Mouse (Mus musculus) intestine, embryonic 15.5 days (tissue): Measurements from ENCODE around the gene Plvap. TPM values are rescaled to one million over a fixed set of nuclear protein-coding genes. Genes with fewer than 3 reads are reported as not detected.

ENCODE experiments used
- ATAC-seq: fragments of 200-750 bp; cut with Nextera tagmentation; 2 replicates; pipeline ENCODE4 v1.8.0; 2017; ENCODE audit warnings: moderate TSS enrichment, moderate library complexity
- H3K27ac ChIP-seq: fragments of 300-500 bp; sonication (generic); 2 replicates; pipeline ENCODE4 v1.5.1; 2015; ENCODE audit warnings: mild to moderate bottlenecking, inconsistent platforms
- H3K27me3 ChIP-seq: fragments of 300-500 bp; sonication (generic); replicated peaks from 2 replicates; pipeline ENCODE4 v1.6.1; 2015; ENCODE audit warnings: inconsistent platforms
- H3K36me3 ChIP-seq: fragments of 300-500 bp; sonication (generic); 2 replicates; pipeline ENCODE4 v1.6.1; 2015; ENCODE audit warnings: inconsistent platforms
- H3K4me1 ChIP-seq: fragments of 300-500 bp; sonication (generic); replicated peaks from 2 replicates; pipeline ENCODE4 v1.6.1; 2015; ENCODE audit warnings: inconsistent platforms
- H3K4me2 ChIP-seq: fragments of 300-500 bp; sonication (generic); replicated peaks from 2 replicates; pipeline ENCODE4 v1.6.1; 2015; ENCODE audit warnings: mild to moderate bottlenecking, inconsistent platforms
- H3K4me3 ChIP-seq: fragments of 300-500 bp; sonication (generic); replicated peaks from 2 replicates; pipeline ENCODE4 v1.5.1; 2015; ENCODE audit warnings: inconsistent platforms
- H3K9ac ChIP-seq: fragments of 300-500 bp; sonication (generic); 2 replicates; pipeline ENCODE4 v1.6.1; 2015; ENCODE audit warnings: inconsistent platforms
- H3K9me3 ChIP-seq: fragments of 300-500 bp; sonication (generic); 2 replicates; pipeline ENCODE4 v1.6.1; 2016; ENCODE audit warnings: inconsistent platforms
- WGBS: fragments of 180-500 bp; shearing (Covaris S2); methylation state at CpG from one replicate; pipeline ENCODE4 v1.1.7; 2015; 5-methylcytosine and 5-hydroxymethylcytosine counted together
- polyA plus RNA-seq: library from polyadenylated mRNA; unstranded; fragments of >200 nt; fragmentation: Nextera tagmentation; extraction: Ambion mirVana; gene quantifications from 2 replicates; pipeline ENCODE4 v1.2.1, GENCODE M21; 2015

The Plvap gene
- polyA plus RNA-seq: 76.8 and 79.2 TPM in 2 replicates

- Histone ChIP-seq H3K4me3 (peak within 1 kb of the TSS; percentile 16; the same call in 1 of the 2 replicates), H3K9me3 (no peaks in the 10 kb centered on the region), H3K4me2 (peak within 1 kb of the TSS; percentile 35), H3K9ac (no peak within 1 kb of the TSS), H3K4me1 (peaks cover 14% of the 10 kb centered on the region), H3K27me3 (peaks cover 34% of the 10 kb centered on the region), H3K27ac (no peak within 1 kb of the TSS; the same call in 1 of the 2 replicates), H3K36me3 (no peaks in the 10 kb centered on the region)
- WGBS: 26% methylated on average over 14 of the region's 14 CpGs
- peak; percentile 24; the same call in 1 of the 2 replicates for ATAC-seq
Observed at GRCm38 (mm10) chr8:71511644-71512043, at the start of gene Plvap. Gene Plvap (minus strand): TSS chr8:71511752.

GRCm38 (mm10) chr8:71560765-71561164, 49.2 kb upstream of the Plvap start:
- H3K27ac ChIP-seq: no peak overlapping the region
- WGBS: 85% methylated on average over 5 of the region's 5 CpGs
- H3K9ac ChIP-seq: no peak overlapping the region
- no peaks in the 10 kb centered on the region for H3K9me3 ChIP-seq
- H3K27me3 ChIP-seq: peaks cover 62% of the 10 kb centered on the region
- H3K4me2 ChIP-seq: no peak overlapping the region
- ATAC-seq: no peak
- no peaks in the 10 kb centered on the region for H3K36me3 ChIP-seq
- peaks cover 18% of the 10 kb centered on the region for H3K4me1 ChIP-seq
- H3K4me3 ChIP-seq: no peak overlapping the region

- no peak overlapping the region for H3K27ac ChIP-seq
- no peak overlapping the region for H3K4me3 ChIP-seq
- no peaks in the 10 kb centered on the region for H3K9me3 ChIP-seq
- peaks cover 65% of the 10 kb centered on the region for H3K27me3 ChIP-seq
- H3K36me3 ChIP-seq: no peaks in the 10 kb centered on the region
- H3K4me1 ChIP-seq: peaks cover 18% of the 10 kb centered on the region
- WGBS: 71% methylated on average over 3 of the region's 3 CpGs
- no peak overlapping the region for H3K9ac ChIP-seq
- H3K4me2 ChIP-seq: no peak overlapping the region
- no peak for ATAC-seq
Observed at GRCm38 (mm10) chr8:71560071-71560470, 48.5 kb upstream of the Plvap start.

GRCm38 (mm10) chr8:71558958-71559690, 47.6 kb upstream of the Plvap start:
- H3K4me1 ChIP-seq: peaks cover 18% of the 10 kb centered on the region
- H3K4me3 ChIP-seq: peak overlapping the region; percentile 37
- no peaks in the 10 kb centered on the region for H3K36me3 ChIP-seq
- H3K9me3 ChIP-seq: no peaks in the 10 kb centered on the region
- 1% methylated on average over 24 of the region's 24 CpGs for WGBS
- H3K9ac ChIP-seq: peak overlapping the region; percentile 18; the same call in 1 of the 2 replicates
- ATAC-seq: peak; percentile 78
- no peak overlapping the region for H3K27ac ChIP-seq
- peak overlapping the region; percentile 72 for H3K4me2 ChIP-seq
- peaks cover 65% of the 10 kb centered on the region for H3K27me3 ChIP-seq

GRCm38 (mm10) chr8:71558071-71558957, 46.8 kb upstream of the Plvap start, which contains the start of gene Tmem221:
Gene Tmem221 (minus strand): TSS chr8:71558871.
- H3K27me3 ChIP-seq: peaks cover 65% of the 10 kb centered on the region
- 4% methylated on average over 70 of the region's 70 CpGs for WGBS
- H3K27ac ChIP-seq: no peak within 1 kb of the TSS
- ATAC-seq: peak; percentile 50
- peaks cover 18% of the 10 kb centered on the region for H3K4me1 ChIP-seq
- H3K9me3 ChIP-seq: no peaks in the 10 kb centered on the region
- peak within 1 kb of the TSS; percentile 72 for H3K4me2 ChIP-seq
- peak within 1 kb of the TSS; percentile 18; the same call in 1 of the 2 replicates for H3K9ac ChIP-seq
- peak within 1 kb of the TSS; percentile 37 for H3K4me3 ChIP-seq
- no peaks in the 10 kb centered on the region for H3K36me3 ChIP-seq

- no peaks in the 10 kb centered on the region for H3K9me3 ChIP-seq
Observed at GRCm38 (mm10) chr8:71554644-71555043, 43.1 kb upstream of the Plvap start.

GRCm38 (mm10) chr8:71554001-71554400, 42.4 kb upstream of the Plvap start:
- no peak for ATAC-seq
- no peaks in the 10 kb centered on the region for H3K36me3 ChIP-seq
- H3K4me3 ChIP-seq: no peak overlapping the region
- H3K27me3 ChIP-seq: peaks cover 33% of the 10 kb centered on the region
- WGBS: 66% methylated on average over 6 of the region's 6 CpGs
- H3K9me3 ChIP-seq: no peaks in the 10 kb centered on the region
- 0 out of 2 replicates have a peak, but pooled peaks cover 11% of the 10 kb centered on the region for H3K4me1 ChIP-seq
- H3K4me2 ChIP-seq: no peak overlapping the region
- H3K27ac ChIP-seq: no peak overlapping the region
- H3K9ac ChIP-seq: no peak overlapping the region

More at GRCm38 (mm10) chr8:71554644-71555043, 43.1 kb upstream of the Plvap start:
- Histone ChIP-seq H3K27me3 (peaks cover 39% of the 10 kb centered on the region), H3K4me2 (no peak overlapping the region), H3K36me3 (no peaks in the 10 kb centered on the region), H3K4me3 (no peak overlapping the region), H3K4me1 (0 out of 2 replicates have a peak, but pooled peaks cover 15% of the 10 kb centered on the region), H3K9ac (no peak overlapping the region), H3K27ac (no peak overlapping the region)
- ATAC-seq: no peak
- WGBS: 87% methylated on average over 2 of the region's 2 CpGs

GRCm38 (mm10) chr8:71552770-71553169, 41.2 kb upstream of the Plvap start:
- no peak overlapping the region for H3K9ac ChIP-seq
- WGBS: 54% methylated on average over 6 of the region's 6 CpGs
- no peak overlapping the region for H3K4me3 ChIP-seq
- peaks cover 9% of the 10 kb centered on the region for H3K36me3 ChIP-seq
- no peaks in the 10 kb centered on the region for H3K9me3 ChIP-seq
- H3K27me3 ChIP-seq: peaks cover 21% of the 10 kb centered on the region
- no peak overlapping the region for H3K4me2 ChIP-seq
- no peak; the same call in 1 of the 2 replicates for ATAC-seq
- 0 out of 2 replicates have a peak, but pooled peaks cover 2% of the 10 kb centered on the region for H3K4me1 ChIP-seq
- no peak overlapping the region for H3K27ac ChIP-seq

GRCm38 (mm10) chr8:71550754-71551153, 39.2 kb upstream of the Plvap start:
- H3K4me2 ChIP-seq: no peak overlapping the region
- H3K27me3 ChIP-seq: 0 out of 2 replicates have a peak, but pooled peaks cover 4% of the 10 kb centered on the region
- H3K27ac ChIP-seq: no peak overlapping the region
- H3K36me3 ChIP-seq: peaks cover 15% of the 10 kb centered on the region
- WGBS: 71% methylated on average over 7 of the region's 7 CpGs
- H3K4me3 ChIP-seq: no peak overlapping the region
- no peaks in the 10 kb centered on the region for H3K9me3 ChIP-seq
- H3K9ac ChIP-seq: no peak overlapping the region
- 0 out of 2 replicates have a peak, but pooled peaks cover 2% of the 10 kb centered on the region for H3K4me1 ChIP-seq
- ATAC-seq: no peak

GRCm38 (mm10) chr8:71547590-71547989, 36.0 kb upstream of the Plvap start:
- no peak overlapping the region for H3K9ac ChIP-seq
- no peak overlapping the region for H3K27ac ChIP-seq

GRCm38 (mm10) chr8:71545053-71545452, 33.5 kb upstream of the Plvap start:
- no peak overlapping the region for H3K27ac ChIP-seq
- ATAC-seq: no peak
- no peak overlapping the region for H3K4me2 ChIP-seq
- H3K9ac ChIP-seq: no peak overlapping the region
- H3K4me3 ChIP-seq: no peak overlapping the region
- 93% methylated on average over 11 of the region's 11 CpGs for WGBS
- H3K36me3 ChIP-seq: peaks cover 23% of the 10 kb centered on the region
- H3K4me1 ChIP-seq: peaks cover 10% of the 10 kb centered on the region
- no peaks in the 10 kb centered on the region for H3K9me3 ChIP-seq
- no peaks in the 10 kb centered on the region for H3K27me3 ChIP-seq

More at GRCm38 (mm10) chr8:71547590-71547989, 36.0 kb upstream of the Plvap start:
- peaks cover 23% of the 10 kb centered on the region for H3K36me3 ChIP-seq
- H3K4me2 ChIP-seq: no peak overlapping the region
- 92% methylated on average over 7 of the region's 7 CpGs for WGBS
- no peak overlapping the region for H3K4me3 ChIP-seq
- peaks cover 11% of the 10 kb centered on the region for H3K4me1 ChIP-seq
- no peak for ATAC-seq
- H3K27me3 ChIP-seq: no peaks in the 10 kb centered on the region
- no peaks in the 10 kb centered on the region for H3K9me3 ChIP-seq

- no peaks in the 10 kb centered on the region for H3K27me3 ChIP-seq
- H3K4me1 ChIP-seq: peaks cover 10% of the 10 kb centered on the region
- H3K36me3 ChIP-seq: peaks cover 21% of the 10 kb centered on the region
- 83% methylated on average over 9 of the region's 9 CpGs for WGBS
- H3K4me3 ChIP-seq: peak overlapping the region; percentile 79
- peak overlapping the region; percentile 86 for H3K4me2 ChIP-seq
- ATAC-seq: no peak
- H3K9ac ChIP-seq: peak overlapping the region; percentile 68
- H3K27ac ChIP-seq: no peak overlapping the region
- no peaks in the 10 kb centered on the region for H3K9me3 ChIP-seq
Observed at GRCm38 (mm10) chr8:71543755-71544154, 32.2 kb upstream of the Plvap start.
